Mouse (Mus musculus) E14TG2a.4 (cell line): ENCODE data around the gene Haus2.

Experiments used
- CTCF ChIP-seq: conservative IDR thresholded peaks from 2 replicates; pipeline ENCODE4 v1.5.1; 2014; ENCODE audit warnings: low read length
- POU5F1 ChIP-seq: IDR thresholded peaks from 2 replicates; pipeline ENCODE4 v1.6.1; 2014; ENCODE audit warnings: low read length, borderline replicate concordance

DNA sequence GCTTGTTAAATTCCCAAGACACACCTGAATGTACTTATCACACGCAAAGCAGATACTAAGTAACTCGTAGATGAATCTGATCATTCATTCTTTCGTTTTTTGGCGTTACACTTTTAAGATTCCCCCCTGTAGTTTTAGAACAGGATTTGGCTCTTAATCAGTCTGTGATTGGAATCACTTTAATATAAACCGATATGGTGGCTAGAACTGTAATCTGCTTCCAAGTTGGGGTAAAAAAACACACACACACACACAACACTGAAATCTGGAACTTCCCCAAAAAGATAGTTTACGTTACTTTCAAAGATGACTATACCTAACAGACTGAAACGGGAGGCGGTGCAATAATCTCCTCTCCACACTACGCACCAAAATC is 46.3 kb upstream of the Haus2 start:
- TF ChIP-seq CTCF = no peak
- TF ChIP-seq POU5F1 = no peak
